Comparison of ENCODE assay signal across 8 mouse cellular contexts in the genomic region with DNA sequence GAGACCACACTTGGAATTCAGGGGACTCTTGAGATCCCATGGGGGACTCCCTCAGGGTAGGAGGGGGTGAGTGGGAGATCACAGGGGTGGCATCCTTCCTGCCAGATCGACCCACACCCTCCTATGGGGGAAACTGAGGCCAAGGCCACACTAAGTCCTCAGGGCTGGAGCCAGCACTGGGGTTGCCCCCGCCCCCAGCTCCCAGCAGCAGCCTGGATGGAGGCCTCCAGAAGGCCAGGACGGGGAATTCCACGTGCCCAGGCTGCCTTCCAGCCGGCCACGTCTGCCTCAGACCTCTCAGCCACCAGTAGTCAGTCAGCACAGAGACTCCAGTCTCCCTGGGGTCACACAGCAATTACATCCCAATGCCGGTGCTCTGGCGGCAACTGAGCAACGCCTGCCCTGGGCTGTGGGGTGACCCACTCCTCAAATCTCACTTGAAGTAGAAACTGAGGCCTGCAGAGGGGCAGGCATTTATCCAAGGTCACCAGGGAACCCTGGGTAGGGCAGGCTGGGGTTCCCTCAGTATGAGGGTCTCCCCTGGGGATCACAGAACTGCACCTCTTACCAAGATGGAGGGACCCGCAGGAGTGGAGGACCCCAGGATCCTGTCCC. TPM values are rescaled to one million over a fixed set of nuclear protein-coding genes. Genes with fewer than 3 reads are reported as not detected.
DNase-seq lines count a peak whose midpoint lies in the region; ATAC-seq and TF ChIP-seq lines count a peak whose summit lies in the region.

No protein-coding gene starts in this region.

- ATAC-seq in intestine, embryonic 16.5 days, result no peak
- ATAC-seq in limb, embryonic 14.5 days (ENCODE audit: low FRiP score, low read depth), result no peak
- no peak for ATAC-seq in neural tube, embryonic 12.5 days (ENCODE audit: low FRiP score, low read depth)
- ATAC-seq in CD4-positive, CD25-positive, alpha-beta regulatory T cell, adult 4 months, result no peak

- H3K27ac ChIP-seq in intestine, embryonic 16.5 days (ENCODE audit: low read length), result peak overlapping the region; percentile 77
- peak overlapping the region; percentile 26; the same call in 1 of the 2 replicates for H3K27ac ChIP-seq in limb, embryonic 14.5 days (replicated peaks; ENCODE audit: low read depth, low read length)
- H3K27ac ChIP-seq in neural tube, embryonic 12.5 days, result no peak overlapping the region

- no peaks in the 10 kb centered on the region for H3K36me3 ChIP-seq in intestine, embryonic 16.5 days (ENCODE audit: control insufficient read depth, insufficient read depth, low read length)
- peaks cover 15% of the 10 kb centered on the region for H3K36me3 ChIP-seq in limb, embryonic 14.5 days (ENCODE audit: control insufficient read depth, insufficient read depth, low read length)
- H3K36me3 ChIP-seq in neural tube, embryonic 12.5 days, result 0 out of 2 replicates have a peak, but pooled peaks cover 1% of the 10 kb centered on the region

- peaks cover 5% of the 10 kb centered on the region; the same call in 1 of the 2 replicates for H3K27me3 ChIP-seq in intestine, embryonic 16.5 days (replicated peaks; ENCODE audit: control insufficient read depth, insufficient read depth, low read length)
- 0 out of 2 replicates have a peak, but pooled peaks cover 4% of the 10 kb centered on the region for H3K27me3 ChIP-seq in limb, embryonic 14.5 days (ENCODE audit: control insufficient read depth, insufficient read depth, low read length)
- peaks cover 59% of the 10 kb centered on the region for H3K27me3 ChIP-seq in neural tube, embryonic 12.5 days (replicated peaks)

- no peaks in the 10 kb centered on the region for H3K9me3 ChIP-seq in intestine, embryonic 16.5 days (ENCODE audit: control insufficient read depth, low read length)
- H3K9me3 ChIP-seq in limb, embryonic 14.5 days (ENCODE audit: control insufficient read depth, low read length), result no peaks in the 10 kb centered on the region
- H3K9me3 ChIP-seq in neural tube, embryonic 12.5 days, result no peaks in the 10 kb centered on the region

- 43% methylated on average over 10 of the region's 10 CpGs for WGBS in intestine, embryonic 16.5 days
- WGBS in limb, embryonic 14.5 days, result 25% methylated on average over 10 of the region's 10 CpGs
- 28% methylated on average over 10 of the region's 10 CpGs for WGBS in neural tube, embryonic 12.5 days

- peak overlapping the region; percentile 78 for H3K4me2 ChIP-seq in intestine, embryonic 16.5 days (ENCODE audit: low read depth, low read length)
- peak overlapping the region; percentile 71 for H3K4me2 ChIP-seq in limb, embryonic 14.5 days (replicated peaks; ENCODE audit: low read depth, low read length, severe bottlenecking)
- peak overlapping the region; percentile 65 for H3K4me2 ChIP-seq in neural tube, embryonic 12.5 days (replicated peaks)

- peaks cover 39% of the 10 kb centered on the region for H3K4me1 ChIP-seq in intestine, embryonic 16.5 days (ENCODE audit: control insufficient read depth, insufficient read depth, low read length)
- H3K4me1 ChIP-seq in limb, embryonic 14.5 days (ENCODE audit: control insufficient read depth, insufficient read depth, low read length), result peaks cover 28% of the 10 kb centered on the region
- peaks cover 46% of the 10 kb centered on the region for H3K4me1 ChIP-seq in neural tube, embryonic 12.5 days

- DNase-seq in spleen, adult 18-20 months, result peak; percentile 6 to 10
- DNase-seq in spleen, adult 12 weeks (ENCODE audit: low spot score), result no peak
- peak; percentile 84 for DNase-seq in cerebellum, adult 9-11 months
- peak; percentile 79 for DNase-seq in gastrocnemius, postnatal 25 days
- DNase-seq in limb, embryonic 14.5 days (ENCODE audit: low spot score), result no peak

- H3K9ac ChIP-seq in intestine, embryonic 16.5 days (ENCODE audit: low read depth, low read length), result peak overlapping the region; percentile 81
- peak overlapping the region; percentile 77 for H3K9ac ChIP-seq in limb, embryonic 14.5 days (ENCODE audit: low read depth, low read length, severe bottlenecking)
- no peak overlapping the region for H3K9ac ChIP-seq in neural tube, embryonic 12.5 days

- TF ChIP-seq POLR2A in limb, embryonic 14.5 days (IDR thresholded peaks at IDR 0.05; ENCODE audit: borderline replicate concordance, extremely low read depth, insufficient read depth, insufficient read length), result no peak

- peak overlapping the region; percentile 66 for H3K4me3 ChIP-seq in intestine, embryonic 16.5 days (ENCODE audit: low read length)
- peak overlapping the region; percentile 73 for H3K4me3 ChIP-seq in limb, embryonic 14.5 days (replicated peaks; ENCODE audit: low read length)
- H3K4me3 ChIP-seq in neural tube, embryonic 12.5 days, result no peak overlapping the region

RNA-seq across cellular contexts. Expression of gene Nfic, which starts 30.1 kb away (rescaled TPM):
- total RNA-seq in gastrocnemius, postnatal 25 days (2021), result 100 to 1,000 TPM; 215 to 268 TPM
- 49.8 and 55.8 TPM in 2 replicates for polyA plus RNA-seq in intestine, embryonic 16.5 days (2015; fragmentation: Nextera tagmentation; extraction: Ambion mirVana)
- polyA plus RNA-seq in limb, embryonic 14.5 days (2012; rRNA removed), result 38.1 and 56.4 TPM in 2 replicates
- polyA plus RNA-seq in limb, embryonic 14.5 days (2014; fragmentation: Nextera tagmentation; extraction: Ambion mirVana), result 97.3 and 98.9 TPM in 2 replicates
- polyA plus RNA-seq in neural tube, embryonic 12.5 days (2016; fragmentation: Nextera tagmentation; extraction: Ambion mirVana), result 21.7 and 22.2 TPM in 2 replicates
- 10 to 100 TPM; 14.2 to 19.2 TPM for polyA plus RNA-seq in CD4-positive, CD25-positive, alpha-beta regulatory T cell, adult 4 months (2017; shearing (Covaris generic))

RNA-seq across cellular contexts. Expression of gene Smim24, which starts 32.5 kb away (rescaled TPM):
- under 1 TPM in 1 of 2 experiments, not detected in 1; 0.67 TPM for total RNA-seq in gastrocnemius, postnatal 25 days (2021)
- 426 and 504 TPM in 2 replicates for polyA plus RNA-seq in intestine, embryonic 16.5 days (2015; fragmentation: Nextera tagmentation; extraction: Ambion mirVana)
- 7.5 and 7.8 TPM in 2 replicates for polyA plus RNA-seq in limb, embryonic 14.5 days (2012; rRNA removed)
- 4.3 and 4.6 TPM in 2 replicates for polyA plus RNA-seq in limb, embryonic 14.5 days (2014; fragmentation: Nextera tagmentation; extraction: Ambion mirVana)
- polyA plus RNA-seq in neural tube, embryonic 12.5 days (2016; fragmentation: Nextera tagmentation; extraction: Ambion mirVana), result 2.1 and 2.7 TPM in 2 replicates
- 10 to 100 TPM in 1 of 2 experiments, 1 to 10 TPM in 1; 9.0 to 10.8 TPM for polyA plus RNA-seq in CD4-positive, CD25-positive, alpha-beta regulatory T cell, adult 4 months (2017; shearing (Covaris generic))

RNA-seq across cellular contexts. Expression of gene Gm48552, which starts 36.5 kb away (rescaled TPM):
- under 1 TPM in 1 of 2 experiments, not detected in 1; 0.59 TPM for total RNA-seq in gastrocnemius, postnatal 25 days (2021)
- 0.55 and 1.8 TPM in 2 replicates for polyA plus RNA-seq in intestine, embryonic 16.5 days (2015; fragmentation: Nextera tagmentation; extraction: Ambion mirVana)
- polyA plus RNA-seq in limb, embryonic 14.5 days (2012; rRNA removed), result 6.8 and 9.5 TPM in 2 replicates
- polyA plus RNA-seq in limb, embryonic 14.5 days (2014; fragmentation: Nextera tagmentation; extraction: Ambion mirVana), result 0.99 and 1.2 TPM in 2 replicates
- polyA plus RNA-seq in neural tube, embryonic 12.5 days (2016; fragmentation: Nextera tagmentation; extraction: Ambion mirVana), result 2.3 and 2.5 TPM in 2 replicates
- polyA plus RNA-seq in CD4-positive, CD25-positive, alpha-beta regulatory T cell, adult 4 months (2017; shearing (Covaris generic)), result 1 to 10 TPM in 1 of 2 experiments, under 1 TPM in 1; 0.71 to 2.3 TPM

RNA-seq across cellular contexts. Expression of gene Gm48551, which starts 41.1 kb away (rescaled TPM):
- 1 to 10 TPM in 1 of 2 experiments, under 1 TPM in 1; 0.78 to 1.0 TPM for total RNA-seq in gastrocnemius, postnatal 25 days (2021)
- 2.9 and 3.7 TPM in 2 replicates for polyA plus RNA-seq in intestine, embryonic 16.5 days (2015; fragmentation: Nextera tagmentation; extraction: Ambion mirVana)
- 4.3 and 5.0 TPM in 2 replicates for polyA plus RNA-seq in limb, embryonic 14.5 days (2012; rRNA removed)
- 1.1 and 2.9 TPM in 2 replicates for polyA plus RNA-seq in limb, embryonic 14.5 days (2014; fragmentation: Nextera tagmentation; extraction: Ambion mirVana)
- 5.0 and 5.3 TPM in 2 replicates for polyA plus RNA-seq in neural tube, embryonic 12.5 days (2016; fragmentation: Nextera tagmentation; extraction: Ambion mirVana)
- 1 to 10 TPM; 2.2 to 3.7 TPM for polyA plus RNA-seq in CD4-positive, CD25-positive, alpha-beta regulatory T cell, adult 4 months (2017; shearing (Covaris generic))

RNA-seq across cellular contexts. Expression of gene Dohh, which starts 41.1 kb away (rescaled TPM):
- total RNA-seq in gastrocnemius, postnatal 25 days (2021), result 10 to 100 TPM; 41.1 to 41.2 TPM
- polyA plus RNA-seq in intestine, embryonic 16.5 days (2015; fragmentation: Nextera tagmentation; extraction: Ambion mirVana), result 102 and 109 TPM in 2 replicates
- 54.3 and 66.7 TPM in 2 replicates for polyA plus RNA-seq in limb, embryonic 14.5 days (2012; rRNA removed)
- 60.0 and 63.7 TPM in 2 replicates for polyA plus RNA-seq in limb, embryonic 14.5 days (2014; fragmentation: Nextera tagmentation; extraction: Ambion mirVana)
- 75.6 and 77.9 TPM in 2 replicates for polyA plus RNA-seq in neural tube, embryonic 12.5 days (2016; fragmentation: Nextera tagmentation; extraction: Ambion mirVana)
- polyA plus RNA-seq in CD4-positive, CD25-positive, alpha-beta regulatory T cell, adult 4 months (2017; shearing (Covaris generic)), result 10 to 100 TPM in 1 of 2 experiments, 1 to 10 TPM in 1; 9.4 to 13.9 TPM

Comparison
In these comparisons a context has a peak if more than half of its experiments do, and no peak if none do; other contexts are left out.
1. DNase-seq: peak in spleen, adult 18-20 months (2 of 2), cerebellum, adult 9-11 months (single experiment) and gastrocnemius, postnatal 25 days (single experiment); none in spleen, adult 12 weeks (single experiment) and limb, embryonic 14.5 days (single experiment).
2. RNA of gene Smim24, which starts 32.5 kb away (polyA plus RNA-seq): 426 to 504 TPM in intestine, embryonic 16.5 days; 9.0 to 10.8 TPM in CD4-positive, CD25-positive, alpha-beta regulatory T cell, adult 4 months, 4.3 to 7.8 TPM in limb, embryonic 14.5 days and 2.1 to 2.7 TPM in neural tube, embryonic 12.5 days; every median in the first group is over 10 times any median in the second.
3. Peak in every context shown above with its lines, with median percentiles within 50 percentile points of each other: H3K4me2 ChIP-seq.